Mouse (Mus musculus) spleen, postnatal 0 days (tissue): ENCODE data around the gene Catsper2. TPM values are rescaled to one million over a fixed set of nuclear protein-coding genes. Genes with fewer than 3 reads are reported as not detected.

Experiments used
- polyA plus RNA-seq: library from polyadenylated mRNA; unstranded; fragments of >200 nt; fragmentation: Nextera tagmentation; extraction: Ambion mirVana; gene quantifications from 2 replicates; pipeline ENCODE4 v1.2.1, GENCODE M21; 2015

Gene Catsper2
- polyA plus RNA-seq: 2.1 and 2.4 TPM in 2 replicates

GRCm38 (mm10) chr2:121413387-121414042 lies at the start of gene Catsper2, which contains the start of gene Pdia3:
Gene Catsper2, minus strand, starts transcription at chr2:121413792.
Gene Pdia3, plus strand, starts transcription at chr2:121413775.

GRCm38 (mm10) chr2:121456692-121457642 lies 43.4 kb upstream of the Catsper2 start, which contains the start of gene Serinc4:
Gene Serinc4, minus strand, starts transcription at chr2:121456781.

GRCm38 (mm10) chr2:121452990-121453389 lies 39.4 kb upstream of the Catsper2 start, which contains the start of gene Hypk:
Gene Hypk, plus strand, starts transcription at chr2:121453290.

GRCm38 (mm10) chr2:121448739-121449535 lies 35.3 kb upstream of the Catsper2 start, which contains the start of gene Serf2:
Gene Serf2, plus strand, starts transcription at chr2:121449195.

GRCm38 (mm10) chr2:121444178-121444577 lies 30.6 kb upstream of the Catsper2 start, which contains the start of gene Ell3:
Gene Ell3, minus strand, starts transcription at chr2:121444278.

GRCm38 (mm10) chr2:121386961-121387575 lies 26.5 kb downstream of the Catsper2 start, which contains the start of gene Strc:
Gene Strc, minus strand, starts transcription at chr2:121387168.

GRCm38 (mm10) chr2:121357494-121357893 lies 56.1 kb downstream of the Catsper2 start, which contains the start of gene Ckmt1:
Gene Ckmt1, plus strand, starts transcription at chr2:121357714.

GRCm38 (mm10) chr2:121354820-121355592 lies 58.6 kb downstream of the Catsper2 start, which contains the start of gene Ppip5k1:
Gene Ppip5k1, minus strand, starts transcription at chr2:121355396.

Other genes with a start within 250 kb of the Catsper2 start
- gene Tubgcp4, start 243.1 kb downstream of the Catsper2 start, polyA plus RNA-seq: 24.6 and 26.0 TPM in 2 replicates
- gene Zscan29, start 242.7 kb downstream of the Catsper2 start, polyA plus RNA-seq: 5.3 and 6.4 TPM in 2 replicates
- gene Trp53bp1, start 142.4 kb downstream of the Catsper2 start, polyA plus RNA-seq: 12.4 and 13.9 TPM in 2 replicates
- 0.54 and 0.80 TPM in 2 replicates for gene Map1a, start 124.2 kb downstream of the Catsper2 start, polyA plus RNA-seq
- gene Ppip5k1, start 58.4 kb downstream of the Catsper2 start, polyA plus RNA-seq: 6.2 and 7.5 TPM in 2 replicates
- gene Ckmt1, start 56.1 kb downstream of the Catsper2 start, polyA plus RNA-seq: 1.1 and 2.1 TPM in 2 replicates
- not detected in 2 replicates for gene Strc, start 26.6 kb downstream of the Catsper2 start, polyA plus RNA-seq
- 201 and 225 TPM in 2 replicates for gene Pdia3, start within 50 bp of the Catsper2 start, polyA plus RNA-seq
- gene Ell3, start 30.5 kb upstream of the Catsper2 start, polyA plus RNA-seq: 0.73 and 0.87 TPM in 2 replicates
- 327 and 346 TPM in 2 replicates for gene Serf2, start 35.4 kb upstream of the Catsper2 start, polyA plus RNA-seq
- gene Hypk, start 39.5 kb upstream of the Catsper2 start, polyA plus RNA-seq: 91.7 and 112 TPM in 2 replicates
- 0.07 and 0.30 TPM in 2 replicates for gene Serinc4, start 43.0 kb upstream of the Catsper2 start, polyA plus RNA-seq
- 29.8 and 32.3 TPM in 2 replicates for gene Mfap1b, start 60.3 kb upstream of the Catsper2 start, polyA plus RNA-seq
- 19.5 and 19.6 TPM in 2 replicates for gene Mfap1a, start 92.9 kb upstream of the Catsper2 start, polyA plus RNA-seq
- 14.6 and 15.3 TPM in 2 replicates for gene Wdr76, start 92.9 kb upstream of the Catsper2 start, polyA plus RNA-seq